Mouse (Mus musculus) urinary bladder, postnatal 4 days (tissue): ENCODE data around the gene Ugt1a6b.

Experiments used
- DNase-seq, 2 experiments: peaks; one replicate each; pipeline ENCODE4 v3.0.0; 2021 to 2022; ENCODE audit warnings: low spot score in 2 of 2

The Ugt1a6b gene

DNA sequence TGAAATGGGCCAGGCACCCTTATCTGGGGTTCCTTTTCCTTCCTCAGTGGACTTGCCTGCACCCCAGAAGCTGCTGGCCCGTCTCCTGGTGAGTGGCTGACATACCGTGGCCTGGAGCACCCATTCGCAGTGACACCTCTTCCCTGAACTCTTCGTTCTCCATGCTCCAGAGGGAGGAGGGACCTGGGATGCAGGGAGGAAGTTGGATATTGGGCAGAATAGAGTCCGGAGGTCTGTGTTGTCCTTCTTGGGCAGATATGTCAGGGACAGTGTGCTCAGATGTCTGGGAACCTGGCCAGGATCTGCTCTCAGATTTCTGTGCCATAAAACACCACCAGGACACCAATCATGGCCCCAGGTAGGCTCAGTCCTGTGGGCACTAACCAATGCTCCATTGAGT lies 137.0 kb downstream of the Ugt1a6b start:
- no peak for DNase-seq

DNA sequence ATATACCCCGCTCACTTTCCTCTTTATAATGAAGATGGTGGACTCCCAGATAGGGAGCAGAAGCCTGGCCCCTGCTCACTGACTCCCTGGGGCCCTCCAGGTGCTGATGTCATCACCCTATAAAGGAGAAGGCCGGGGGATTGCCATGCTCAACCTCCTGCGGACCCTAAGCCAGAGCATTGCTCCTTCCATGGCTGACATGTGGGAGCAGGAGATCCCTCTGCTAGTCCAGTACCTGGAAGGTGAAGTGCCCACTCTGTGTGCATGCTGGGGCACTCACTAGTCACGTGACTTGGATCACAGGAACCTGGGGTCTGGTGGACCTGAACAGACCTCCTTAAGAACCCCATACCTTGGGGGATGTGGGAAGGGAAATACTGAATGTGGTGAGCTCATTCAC lies 137.5 kb downstream of the Ugt1a6b start:
- DNase-seq, result no peak

DNA sequence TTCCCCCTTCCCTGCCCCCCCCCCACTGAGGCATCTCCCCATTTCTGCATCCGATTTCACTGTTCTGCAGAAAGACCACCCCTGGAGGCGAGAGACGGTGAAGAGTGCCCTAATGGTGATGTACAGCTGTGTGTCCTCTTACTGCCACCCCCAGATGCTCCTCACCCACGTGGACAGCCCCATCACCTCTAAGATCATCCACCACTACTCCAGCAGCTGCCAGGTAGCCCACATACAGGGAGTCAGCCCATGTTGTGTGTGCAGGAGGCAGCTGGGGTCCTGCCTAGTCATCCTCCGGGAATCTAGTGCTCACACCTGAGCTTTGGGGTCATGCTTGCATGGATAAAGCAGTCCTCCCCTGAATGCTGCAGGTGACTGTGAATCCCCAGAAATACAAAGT lies 140.8 kb downstream of the Ugt1a6b start:
- DNase-seq, result no peak

DNA sequence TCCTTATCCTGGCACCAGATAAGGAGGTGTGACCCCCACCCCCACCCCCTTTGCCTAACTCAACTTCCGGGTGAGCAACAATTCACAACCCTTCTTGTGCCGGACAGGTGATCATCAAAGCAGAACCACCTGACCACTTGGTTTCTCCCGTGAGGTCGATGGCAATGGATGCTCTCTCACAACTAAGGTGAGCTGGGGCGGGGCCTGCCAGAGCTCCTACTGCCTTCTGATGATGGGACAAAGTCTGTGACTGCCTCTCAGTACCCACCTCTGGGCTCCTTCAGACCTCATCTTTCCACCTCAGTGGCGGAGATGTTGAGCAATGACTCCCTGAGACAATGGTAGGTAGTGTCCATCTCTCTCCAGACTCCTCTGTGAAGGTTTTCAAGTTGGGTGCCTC lies 142.8 kb downstream of the Ugt1a6b start:
- no peak for DNase-seq

DNA sequence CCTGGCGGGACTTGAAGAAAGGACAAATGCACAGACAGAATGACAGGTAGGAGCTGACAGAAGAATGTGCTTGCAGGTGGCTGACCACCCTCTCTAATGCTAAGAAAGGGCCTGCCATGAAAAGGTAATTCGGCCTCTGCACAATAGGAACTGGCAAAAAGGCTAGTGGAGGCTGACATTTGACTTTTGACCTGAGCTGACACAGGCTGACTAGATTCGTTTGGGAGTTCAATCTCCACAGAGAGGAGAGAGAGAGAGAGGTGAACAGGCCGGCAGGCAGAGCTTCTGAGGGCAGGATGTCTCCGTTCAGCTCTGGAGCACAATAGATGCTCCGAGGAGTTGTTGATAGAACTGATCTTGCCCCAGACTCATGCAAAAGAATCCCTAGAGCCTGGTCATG lies 143.3 kb downstream of the Ugt1a6b start:
- DNase-seq, result no peak

DNA sequence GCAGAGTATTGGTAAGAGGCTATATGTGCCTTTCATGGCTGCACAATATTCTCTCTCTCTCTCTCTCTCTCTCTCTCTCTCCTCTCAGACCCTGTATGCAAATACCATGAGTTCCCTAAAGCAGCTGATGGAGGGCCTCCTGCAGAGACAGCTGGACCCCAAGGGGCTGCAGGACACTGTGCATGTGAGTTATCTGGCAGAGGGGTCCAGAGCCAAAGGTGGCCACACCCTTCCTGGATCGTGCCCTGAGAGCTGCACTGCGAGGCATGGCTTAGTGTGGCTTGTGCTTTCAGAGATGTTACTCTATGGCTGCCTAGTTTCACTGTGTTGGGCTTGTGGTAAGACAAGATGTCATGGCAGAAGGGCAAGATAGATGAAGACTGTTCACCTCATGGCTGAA lies 144.6 kb downstream of the Ugt1a6b start:
- no peak for DNase-seq

DNA sequence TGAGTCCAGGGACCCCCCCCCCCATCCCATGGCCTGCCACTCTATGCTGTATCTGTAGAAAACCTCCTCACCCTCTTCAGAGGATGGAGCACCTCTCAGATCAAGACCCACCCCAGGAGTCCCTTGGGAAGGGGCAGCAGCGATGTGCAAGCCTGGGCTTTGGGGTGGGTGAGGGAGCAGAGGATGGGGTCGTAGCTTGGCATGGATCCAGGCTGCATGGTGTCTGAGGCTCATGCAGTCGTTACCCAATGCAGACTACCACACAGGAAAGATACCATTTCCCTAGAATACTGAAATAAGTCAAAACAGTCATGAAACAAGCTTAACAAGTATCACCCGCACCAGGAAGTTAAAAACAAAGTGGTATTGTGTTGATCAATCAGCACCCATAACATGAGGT lies 145.6 kb downstream of the Ugt1a6b start:
- peak in 1 of 2 experiments; percentile 87 for DNase-seq

DNA sequence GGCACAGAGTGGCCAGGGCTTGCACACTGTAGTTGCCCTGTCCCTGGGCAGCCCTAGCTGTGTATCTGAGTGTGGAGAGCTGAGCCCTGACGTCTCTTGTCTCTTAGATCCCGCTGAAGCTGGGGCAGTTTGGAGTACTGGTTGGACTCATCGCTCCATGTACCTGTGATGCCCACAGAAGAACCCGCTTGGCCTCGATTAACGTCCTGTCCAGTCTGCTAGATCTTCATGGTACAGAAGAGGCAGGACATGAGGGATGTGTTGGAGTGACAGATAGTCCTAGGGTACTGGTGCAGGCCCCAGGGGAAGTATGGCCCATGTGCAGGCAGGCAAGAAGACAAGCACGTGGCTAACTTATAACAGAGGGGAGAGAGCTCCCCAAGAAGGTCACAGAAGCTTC lies 146.5 kb downstream of the Ugt1a6b start:
- DNase-seq, result no peak

DNA sequence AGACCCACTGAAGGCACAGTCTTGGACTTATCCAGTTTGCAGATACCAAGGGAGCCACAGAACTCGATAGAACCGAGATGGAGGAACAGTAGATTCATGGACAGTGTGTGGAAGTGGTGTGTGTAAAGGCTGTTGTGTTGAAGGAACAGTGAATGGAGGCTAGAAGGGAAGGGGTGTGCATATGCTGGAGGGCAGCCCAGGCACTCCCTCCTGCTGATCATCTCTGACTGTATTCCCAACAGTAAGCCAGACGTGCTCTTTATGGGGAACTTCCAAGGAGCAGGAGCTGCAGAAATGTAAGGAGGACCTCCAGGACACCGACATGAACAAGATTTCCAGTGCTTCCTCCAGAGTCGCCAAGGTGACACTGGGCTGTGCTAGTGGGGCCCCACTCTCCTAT lies 147.0 kb downstream of the Ugt1a6b start:
- DNase-seq, result no peak

DNA sequence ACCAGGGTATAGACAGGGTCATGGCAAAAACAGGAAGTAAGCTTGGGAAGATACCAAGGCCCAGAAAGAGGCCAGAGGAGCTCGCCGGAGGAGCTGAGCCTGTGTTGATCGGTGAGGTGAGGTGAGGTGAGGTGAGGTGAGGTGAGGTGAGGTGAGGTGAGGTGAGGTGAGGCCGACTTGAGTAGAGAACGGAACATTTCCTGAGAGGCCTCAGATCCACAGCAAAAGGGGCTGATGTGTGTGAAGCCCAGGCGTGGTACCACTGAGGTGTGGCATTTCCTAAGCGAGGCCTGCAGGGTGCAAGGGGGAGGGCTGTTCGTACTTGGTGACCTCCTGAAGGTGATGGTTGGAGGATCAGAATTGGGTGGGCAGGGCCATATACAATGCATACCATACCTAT lies 150.1 kb downstream of the Ugt1a6b start:
- DNase-seq, result no peak

DNA sequence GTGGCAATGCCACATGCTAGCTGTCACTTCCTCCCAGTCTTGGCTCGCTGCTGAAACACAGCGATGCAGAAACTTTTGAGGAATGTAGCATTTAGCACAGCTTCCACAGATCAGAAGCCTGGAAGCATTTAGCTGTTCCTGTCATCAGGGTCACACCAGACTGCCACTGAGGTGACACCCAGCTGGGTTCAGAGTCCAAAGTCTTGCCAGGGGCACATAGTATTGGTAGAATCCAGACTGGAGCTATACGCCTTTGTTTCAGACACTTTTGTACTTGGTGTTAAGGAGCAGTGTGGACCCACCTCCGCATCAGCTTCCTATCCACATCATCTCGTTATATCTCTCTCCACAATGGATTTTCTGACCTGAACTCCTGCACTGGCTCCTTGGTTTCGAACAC lies 150.5 kb downstream of the Ugt1a6b start:
- DNase-seq, result no peak

DNA sequence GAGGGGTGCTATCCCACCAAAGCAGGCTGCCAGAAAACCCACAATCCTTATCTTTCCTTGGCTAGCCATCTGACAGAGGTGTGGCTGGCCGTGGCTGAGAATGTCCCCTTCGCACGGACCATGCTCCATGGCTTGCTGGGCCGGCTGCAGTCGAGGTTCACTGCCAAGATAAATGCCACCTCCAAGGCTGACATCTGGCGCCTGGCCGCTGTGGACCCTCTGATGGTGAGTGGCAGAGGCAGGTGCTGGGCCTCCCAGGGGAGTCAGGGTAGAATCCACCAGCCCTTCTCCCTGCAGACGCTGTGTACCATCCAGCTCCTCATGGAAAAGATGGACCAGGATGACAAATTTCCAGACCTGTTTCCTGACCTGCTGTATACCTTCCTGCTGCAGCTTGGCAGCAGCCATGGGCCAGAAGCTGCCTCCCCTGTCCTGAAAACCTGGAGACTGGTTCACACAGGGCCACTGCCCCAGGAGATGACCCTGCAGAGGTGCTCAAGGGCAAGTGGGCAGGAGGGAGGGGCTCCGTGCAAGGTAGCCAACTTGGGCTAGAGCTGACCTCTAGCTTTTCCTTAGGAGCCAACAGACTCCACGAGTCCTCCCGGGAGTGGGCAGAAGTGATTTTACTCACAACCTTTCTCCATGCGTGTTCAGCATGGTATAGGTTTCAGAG lies 151.9 kb downstream of the Ugt1a6b start:
- DNase-seq, result peak; percentile 61 to 87

DNA sequence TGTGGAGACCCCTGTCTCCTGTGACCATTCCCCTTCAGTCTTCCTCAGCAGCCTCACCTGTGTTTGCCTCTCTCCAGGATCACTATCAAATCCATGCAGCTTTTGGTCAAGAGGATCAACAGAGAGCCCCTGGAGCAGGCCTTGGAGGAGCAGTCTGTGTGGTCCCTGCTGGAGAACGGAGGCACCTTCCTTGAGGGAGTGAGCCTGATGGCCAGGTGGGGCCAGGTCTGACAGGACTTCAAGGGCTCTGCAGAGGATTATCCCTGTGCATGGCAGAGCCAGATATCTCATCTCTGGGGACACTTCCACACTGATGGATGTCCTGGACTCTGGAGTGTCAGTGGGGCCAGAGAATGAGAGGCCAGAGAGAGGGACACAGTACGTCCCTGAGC lies 152.4 kb downstream of the Ugt1a6b start:
- DNase-seq, result peak in 1 of 2 experiments; percentile 84

DNA sequence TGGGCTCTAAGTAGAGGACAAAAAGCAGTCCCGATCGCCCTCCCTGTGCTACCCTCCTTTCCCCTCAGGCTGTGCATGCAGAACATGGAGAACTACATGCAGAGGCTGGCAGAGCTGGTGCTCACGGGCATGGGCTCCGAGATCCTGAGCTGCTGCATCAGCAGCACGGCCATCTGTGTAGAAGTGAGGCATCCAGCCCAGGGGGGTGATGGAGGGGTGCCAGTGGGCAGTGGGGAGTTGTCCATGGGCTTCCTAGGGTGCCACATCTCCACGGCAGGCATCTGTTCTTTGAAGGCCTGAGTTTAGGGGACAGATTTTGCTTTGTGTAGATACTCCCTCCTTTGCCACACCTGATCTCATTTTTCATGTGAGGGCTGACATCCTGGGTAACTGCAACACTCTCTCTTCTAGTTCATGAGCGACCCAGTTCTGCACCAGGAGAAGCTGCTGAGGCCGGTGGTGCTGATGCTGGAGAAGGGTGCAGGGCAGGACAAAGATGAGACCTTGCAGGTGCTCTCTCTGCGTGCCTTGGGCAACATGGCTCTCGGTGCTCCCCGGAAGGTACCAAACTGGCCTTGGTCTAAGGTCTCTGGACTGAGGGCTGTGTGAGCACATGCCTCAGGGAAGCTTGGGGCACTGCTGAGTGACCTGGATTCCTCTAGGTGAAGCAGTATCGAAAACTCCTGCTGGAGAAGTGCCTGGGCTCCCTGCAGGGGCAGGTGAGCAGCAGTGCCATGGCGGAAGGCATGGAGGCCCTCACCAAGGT lies 153.1 kb downstream of the Ugt1a6b start:
- DNase-seq, result peak; percentile 60 to 85

DNA sequence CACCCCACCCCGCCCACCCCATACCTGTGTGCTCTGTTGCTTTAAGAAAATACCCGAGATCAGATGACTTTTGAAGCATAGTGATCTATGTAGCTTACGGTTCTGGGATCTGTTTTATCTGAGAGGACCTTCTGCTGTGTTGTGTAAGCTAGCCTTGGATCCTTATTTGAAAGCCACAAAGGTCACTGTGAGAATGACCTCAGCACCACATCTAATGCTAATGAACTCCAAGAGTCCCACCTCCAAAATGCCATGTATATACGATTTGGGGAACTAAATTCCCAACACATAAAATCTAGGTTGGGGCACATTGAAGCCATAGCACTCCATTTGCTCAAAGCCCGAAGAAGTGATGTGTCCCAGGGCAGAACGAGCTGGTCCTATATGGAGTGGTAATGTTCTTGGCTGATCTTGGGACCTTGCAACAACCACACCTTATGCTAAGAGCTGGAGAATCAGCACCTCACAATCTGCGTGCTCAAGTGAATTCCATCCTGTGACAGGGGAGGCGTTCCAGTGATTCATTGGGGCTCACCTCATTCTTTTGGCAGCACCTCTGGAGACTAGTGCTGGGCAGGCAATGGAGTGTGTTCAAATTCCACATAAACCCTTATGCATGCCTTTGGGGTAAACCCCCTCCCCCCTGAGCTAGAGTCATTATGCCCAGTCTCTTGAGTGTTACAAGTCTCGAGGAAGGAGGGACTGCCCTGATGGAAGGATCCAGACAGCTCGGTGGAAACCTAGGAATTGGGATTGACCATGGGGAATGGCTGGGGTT lies 154.0 kb downstream of the Ugt1a6b start:
- peak in 1 of 2 experiments; percentile 79 for DNase-seq

DNA sequence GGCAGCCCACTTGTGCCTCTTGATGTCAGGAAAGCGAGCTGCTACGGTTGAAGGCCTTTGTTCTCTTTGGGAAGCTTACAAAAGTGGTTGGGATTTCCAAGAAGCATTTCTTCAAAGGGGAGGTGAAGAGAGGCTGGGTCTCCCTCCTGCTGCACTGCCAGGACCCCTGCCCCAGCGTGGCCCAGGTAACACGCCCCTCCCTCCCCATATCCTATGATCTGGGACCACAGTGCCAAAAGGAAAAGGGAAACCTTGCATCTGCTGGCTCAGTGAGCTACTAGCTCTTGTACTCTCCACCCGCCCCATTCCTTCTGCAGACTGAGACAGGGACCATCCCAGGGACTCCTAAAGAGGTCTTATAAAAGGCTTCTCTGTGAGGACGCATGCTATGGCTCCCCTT lies 154.6 kb downstream of the Ugt1a6b start:
- no peak for DNase-seq

DNA sequence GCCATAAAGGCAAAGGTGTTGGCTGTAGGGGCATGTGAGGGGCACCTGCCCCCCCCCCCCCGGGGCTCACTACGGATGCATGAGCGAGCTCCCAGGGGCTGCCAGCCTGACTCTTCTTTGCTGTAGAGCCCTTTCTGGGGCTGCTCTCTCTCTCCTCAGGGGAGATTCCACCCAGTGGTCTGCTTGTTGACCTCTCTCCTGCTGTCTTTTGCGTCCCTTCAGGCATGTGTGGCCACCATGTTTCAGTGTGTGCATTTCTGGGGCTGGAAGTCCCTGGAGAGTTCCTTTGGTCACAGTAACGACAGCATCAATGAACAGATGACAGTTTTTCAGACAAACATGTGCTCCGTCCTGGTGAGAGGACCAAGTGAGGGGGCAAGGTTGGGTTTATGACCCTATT lies 155.3 kb downstream of the Ugt1a6b start:
- DNase-seq, result no peak

DNA sequence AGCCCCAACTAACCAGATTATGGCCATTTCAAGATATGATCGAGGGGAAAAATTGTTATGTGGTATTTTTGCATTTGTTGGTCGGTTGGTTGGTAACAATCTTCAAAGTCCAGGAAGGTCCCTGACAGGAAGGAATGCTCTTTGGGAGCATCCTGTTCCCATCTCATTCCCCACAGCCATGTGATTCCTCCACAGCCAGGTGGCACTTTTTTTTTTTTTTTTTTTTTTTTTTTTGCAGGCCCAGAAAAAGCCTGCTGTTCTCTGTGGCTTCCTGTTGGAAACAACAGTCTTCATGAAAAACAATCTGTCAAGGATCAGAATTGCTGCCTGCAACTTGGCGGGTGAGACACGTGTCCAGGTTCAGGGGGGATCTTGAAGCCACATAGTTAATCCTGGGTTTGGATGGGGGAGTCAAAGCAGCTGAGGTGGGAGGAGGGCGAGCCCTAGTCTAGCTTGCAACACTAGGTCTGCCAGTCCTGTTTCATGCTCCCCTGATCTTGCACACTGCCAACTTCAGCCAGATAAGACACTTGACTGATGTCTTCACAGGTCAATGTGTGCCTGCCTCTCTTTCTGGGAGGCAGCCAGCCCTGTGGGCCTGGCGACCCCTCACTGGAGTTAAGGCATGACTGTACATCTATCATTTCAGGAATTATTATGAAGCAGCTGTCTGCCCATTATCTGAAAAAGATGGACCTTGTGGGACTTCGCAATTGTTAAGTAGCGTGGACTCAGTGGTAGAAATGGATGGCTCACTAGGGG lies 156.0 kb downstream of the Ugt1a6b start:
- peak; percentile 76 to 85 for DNase-seq

DNA sequence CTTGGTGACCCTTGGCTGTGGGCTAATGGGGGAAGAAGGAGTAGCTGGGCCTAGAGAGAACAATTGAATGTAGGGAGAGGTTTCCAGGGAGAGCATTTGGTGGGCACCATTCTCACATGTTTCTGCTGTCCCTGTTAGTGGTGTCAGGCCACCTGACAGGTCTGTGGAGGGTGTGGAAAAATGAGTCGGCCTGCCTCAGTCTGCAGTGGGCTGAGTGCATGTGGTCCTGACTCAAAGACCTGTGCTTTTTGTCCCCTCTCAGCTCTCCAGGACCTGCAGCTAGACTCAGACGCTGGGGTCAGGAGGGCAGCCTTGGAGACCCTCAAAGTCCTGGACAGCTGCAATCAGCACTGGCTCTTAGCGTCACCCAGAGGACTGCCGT lies 156.6 kb downstream of the Ugt1a6b start:
- peak in 1 of 2 experiments; percentile 82 for DNase-seq

DNA sequence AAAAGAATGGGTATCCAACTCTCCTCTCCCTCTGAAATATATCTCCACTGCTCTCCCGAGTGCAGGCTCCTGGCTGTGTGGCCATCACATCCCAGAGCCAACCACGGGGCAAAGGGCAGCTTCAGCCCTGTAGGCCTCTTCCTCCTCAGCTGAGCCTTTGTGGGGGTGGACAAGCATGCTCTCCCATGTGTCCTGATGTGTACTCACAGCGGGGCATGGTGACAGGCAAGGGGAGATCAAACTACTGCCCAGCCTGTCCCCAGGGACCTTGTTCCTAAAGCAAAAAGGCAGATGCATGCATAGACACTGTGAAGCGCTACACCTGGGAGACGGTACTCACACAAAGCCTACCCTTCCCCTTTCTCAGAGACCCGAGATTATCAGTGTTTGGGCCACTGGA lies 157.1 kb downstream of the Ugt1a6b start:
- DNase-seq, result peak in 1 of 2 experiments; percentile 89

DNA sequence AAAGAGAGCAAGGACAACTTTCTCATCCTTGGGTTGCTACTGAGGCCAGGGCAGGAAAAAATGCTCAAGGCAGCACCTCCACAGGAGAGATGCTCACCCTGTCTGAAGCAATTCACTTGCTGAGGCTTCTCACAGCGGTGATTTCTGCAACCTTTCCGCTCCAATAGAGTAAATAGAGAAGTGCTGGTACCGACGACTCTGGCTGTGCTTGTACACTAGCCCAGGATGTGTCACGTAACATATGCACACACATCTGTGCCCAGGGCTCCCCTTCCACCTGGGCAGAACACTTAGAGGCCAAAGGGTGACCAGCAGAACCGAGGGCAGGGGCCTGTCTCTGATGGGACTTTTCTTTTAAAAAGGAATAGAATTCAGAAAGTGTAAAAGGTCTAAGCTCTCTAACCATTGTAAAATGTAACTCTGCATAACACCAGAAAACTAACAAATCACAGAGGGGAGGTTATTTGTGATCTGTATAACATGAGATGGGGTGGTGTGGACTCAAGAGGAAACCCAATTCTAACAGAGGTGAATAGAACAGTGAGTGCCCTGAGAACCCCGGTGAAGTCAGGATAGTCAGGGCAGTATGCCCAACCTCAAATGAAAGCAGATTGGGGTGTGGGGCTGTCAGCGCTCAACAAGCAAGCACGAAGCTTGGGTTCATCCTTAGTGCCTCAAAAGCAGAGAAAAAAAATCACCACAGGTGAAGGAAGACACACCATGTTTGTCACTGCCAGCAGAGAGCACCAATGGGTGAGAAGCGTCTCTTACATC lies 157.7 kb downstream of the Ugt1a6b start:
- DNase-seq, result no peak
